Mouse (Mus musculus) liver (tissue): Measurements from ENCODE around the gene Msgn1.

Experiments used
- DNase-seq: peaks from one replicate; pipeline ENCODE4 v3.0.0-alpha.2; 2020; ENCODE audit warnings: mixed read lengths

The Msgn1 gene

GRCm38 (mm10) chr12:11208872-11209271 lies at the start of gene Msgn1:
Msgn1 (minus strand) TSS chr12:11208972.
- no peak for DNase-seq

DNA sequence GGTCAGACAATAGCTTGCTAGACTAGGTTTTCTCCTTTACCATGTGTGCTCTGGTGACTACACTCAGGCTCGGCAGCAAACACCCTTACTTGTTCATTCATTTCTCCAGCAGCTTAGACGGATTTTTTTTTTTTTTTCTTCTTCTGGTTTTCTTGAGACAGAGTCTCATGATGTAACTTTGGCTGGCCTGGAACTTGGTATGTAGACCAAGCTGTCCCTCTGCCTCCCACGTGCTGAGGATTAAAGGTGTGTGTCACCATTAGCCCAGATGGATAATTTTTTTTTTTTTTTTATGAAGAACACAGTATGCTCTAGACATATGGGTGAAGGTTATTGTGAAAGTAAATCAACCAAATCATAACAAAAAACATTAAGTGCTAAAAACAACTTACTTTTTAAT lies 41.5 kb upstream of the Msgn1 start:
- DNase-seq = no peak

GRCm38 (mm10) chr12:11247460-11247859 lies 38.7 kb upstream of the Msgn1 start:
- DNase-seq = no peak

DNA sequence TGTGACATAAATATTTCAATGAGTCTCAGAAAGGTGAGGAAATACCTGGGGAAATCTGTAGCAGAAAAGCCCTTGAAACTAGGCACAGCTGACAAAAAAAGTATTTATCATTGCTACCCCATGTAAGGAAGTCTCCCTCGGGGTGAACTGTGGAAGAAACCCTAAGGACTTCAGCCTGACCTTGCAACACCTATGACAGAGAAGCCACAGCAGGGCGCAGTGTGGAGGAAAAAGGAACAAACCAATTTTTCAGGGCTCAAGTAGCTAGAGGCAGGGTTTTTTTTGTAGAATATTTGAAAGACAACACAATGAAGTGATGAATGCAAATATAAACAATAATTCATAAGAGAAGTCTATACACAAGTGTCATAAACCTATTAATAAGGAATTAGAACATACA lies 27.2 kb upstream of the Msgn1 start:
- no peak for DNase-seq

GRCm38 (mm10) chr12:11230267-11230666 lies 21.5 kb upstream of the Msgn1 start:
- no peak for DNase-seq

- DNase-seq = no peak
Measured at GRCm38 (mm10) chr12:11226529-11227268, 17.9 kb upstream of the Msgn1 start.

- no peak for DNase-seq
Measured at GRCm38 (mm10) chr12:11226123-11226522, 17.4 kb upstream of the Msgn1 start.

DNA sequence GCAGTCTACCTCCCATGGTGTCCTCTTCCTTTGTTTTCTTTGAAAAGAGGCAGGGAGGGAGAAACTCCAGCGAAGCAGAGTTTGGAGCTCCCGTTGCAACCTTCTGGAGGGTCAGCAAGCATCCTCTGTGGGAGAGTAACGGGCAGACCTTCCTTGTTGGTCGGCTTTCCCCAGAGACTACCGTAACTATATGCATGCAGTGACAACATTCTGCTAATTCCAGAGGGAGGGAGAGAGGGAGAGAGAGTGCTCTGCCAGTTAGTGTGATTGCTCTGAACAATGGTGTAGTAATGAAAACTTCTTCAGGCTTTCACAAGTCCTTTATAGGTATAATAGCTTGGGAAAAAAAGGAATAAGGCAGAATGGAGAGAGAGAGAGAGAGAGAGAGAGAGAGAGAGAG lies 15.9 kb upstream of the Msgn1 start:
- no peak for DNase-seq

DNA sequence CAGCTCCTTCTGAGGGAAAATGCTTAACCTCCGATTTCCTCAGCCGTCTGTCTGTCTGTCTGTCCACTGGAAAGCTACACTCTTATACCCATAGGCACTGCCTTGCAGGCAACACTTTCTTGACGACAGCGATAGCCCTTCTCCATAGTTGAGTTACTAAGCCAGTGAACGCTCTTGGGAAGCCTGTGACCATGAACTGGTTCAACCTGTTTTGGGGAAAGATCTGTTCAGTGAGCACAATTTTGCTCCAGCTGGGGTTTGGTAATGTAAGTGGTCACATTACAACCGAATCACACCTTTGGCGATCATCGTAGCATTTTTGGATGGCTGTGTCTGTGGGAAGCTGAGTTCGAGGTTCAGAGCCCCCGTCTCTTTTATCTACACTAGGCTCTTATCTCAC lies 14.3 kb upstream of the Msgn1 start:
- no peak for DNase-seq

DNA sequence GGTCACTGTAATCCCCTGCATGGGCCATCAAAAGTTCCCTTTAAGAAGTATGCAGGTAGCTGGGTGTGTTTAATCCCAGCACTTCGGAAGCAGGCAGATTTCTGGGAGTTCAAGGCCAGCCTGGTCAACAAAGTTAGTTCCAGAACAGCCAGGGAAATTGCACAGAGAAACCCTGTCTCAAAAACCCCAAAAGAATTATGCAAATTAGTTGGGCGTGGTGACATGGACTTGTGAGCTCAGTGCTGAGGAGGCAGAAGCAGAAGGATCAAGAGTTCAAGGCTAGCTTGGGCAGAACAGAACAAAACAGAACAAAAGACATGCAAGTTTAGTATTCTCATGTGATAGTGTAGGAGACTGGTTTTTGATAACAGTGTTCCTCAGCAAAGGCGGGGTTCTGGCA lies 13.8 kb upstream of the Msgn1 start:
- DNase-seq = no peak

DNA sequence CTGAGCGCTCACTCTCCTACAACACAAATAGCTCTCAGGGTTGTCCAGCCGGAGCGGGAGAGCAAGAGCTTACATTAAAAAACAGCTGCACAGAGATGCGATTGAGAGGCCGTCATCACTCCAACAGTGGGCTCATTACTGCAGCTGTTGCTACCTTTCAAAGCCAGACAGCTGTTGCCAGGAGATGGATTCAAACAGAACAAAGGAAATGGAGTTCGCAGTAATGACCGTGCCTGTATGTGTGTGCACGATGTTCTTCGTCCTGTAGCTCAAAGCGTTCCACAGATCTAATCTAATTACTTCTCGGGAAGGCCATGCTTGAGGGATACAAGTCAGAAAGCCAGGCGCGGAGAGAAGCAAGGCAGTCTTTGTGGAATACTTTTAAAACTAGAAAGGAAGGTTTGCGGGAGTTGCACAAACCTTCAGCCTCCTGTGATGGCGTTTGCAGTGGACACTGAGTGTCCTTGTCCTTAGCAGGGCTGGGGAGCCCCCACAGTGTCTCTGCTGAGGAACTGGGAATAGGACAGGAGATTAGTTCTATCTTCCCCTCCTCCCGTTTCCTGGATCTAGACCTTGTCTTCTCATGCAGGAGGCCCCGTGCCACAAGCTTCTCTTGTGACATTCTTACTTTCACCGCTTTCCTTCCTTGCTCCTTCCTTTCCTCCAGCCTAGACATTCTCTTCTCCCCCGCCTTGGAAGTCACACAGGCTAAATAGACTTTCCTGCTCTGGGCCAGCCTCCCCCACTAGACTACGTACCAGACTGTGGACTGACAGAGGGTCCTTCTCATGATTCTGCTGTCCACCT lies 13.0 kb upstream of the Msgn1 start:
- no peak for DNase-seq

GRCm38 (mm10) chr12:11217726-11218250 lies 9.0 kb upstream of the Msgn1 start:
- DNase-seq = no peak

DNA sequence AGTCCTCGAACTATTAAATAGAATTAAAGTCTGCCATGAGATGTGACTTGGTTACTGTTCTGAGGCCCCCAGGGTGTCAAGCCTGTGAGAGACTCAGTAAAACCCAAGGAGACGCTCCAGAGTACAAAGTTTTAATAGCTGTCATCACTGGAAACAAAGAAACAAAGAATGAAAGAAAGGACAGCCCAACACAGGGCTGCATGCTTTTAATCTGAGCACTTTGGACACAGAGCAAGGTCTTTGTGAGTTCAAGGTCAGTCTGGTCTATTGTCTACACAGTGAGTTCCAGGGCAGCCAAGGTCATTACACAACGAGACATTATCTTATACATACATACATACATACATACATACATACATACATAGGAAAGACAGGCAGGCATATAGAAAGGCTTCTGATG lies 7.7 kb upstream of the Msgn1 start:
- no peak for DNase-seq

- DNase-seq = no peak
Measured at GRCm38 (mm10) chr12:11215555-11215954, 6.8 kb upstream of the Msgn1 start.

GRCm38 (mm10) chr12:11214776-11215175 lies 6.0 kb upstream of the Msgn1 start:
- no peak for DNase-seq

DNA sequence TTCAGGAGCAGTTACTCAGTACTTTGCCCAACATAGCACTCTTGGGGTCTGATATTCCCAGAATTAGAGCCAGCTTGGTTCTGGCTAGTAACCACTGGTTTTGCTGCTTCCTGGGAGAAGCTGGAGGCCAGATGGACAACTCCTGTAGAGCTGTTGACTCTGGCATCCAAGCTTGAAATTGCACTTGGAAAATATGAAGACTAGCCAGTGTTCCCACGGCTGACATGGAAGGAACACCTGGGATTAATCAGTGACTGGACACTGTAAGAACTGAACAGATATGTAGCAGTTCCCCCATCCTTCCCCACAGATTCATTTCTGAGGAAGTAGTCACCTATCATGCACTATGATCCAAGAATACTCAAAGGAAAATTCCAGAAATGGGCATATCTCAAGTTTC lies 4.1 kb upstream of the Msgn1 start:
- DNase-seq = no peak

DNA sequence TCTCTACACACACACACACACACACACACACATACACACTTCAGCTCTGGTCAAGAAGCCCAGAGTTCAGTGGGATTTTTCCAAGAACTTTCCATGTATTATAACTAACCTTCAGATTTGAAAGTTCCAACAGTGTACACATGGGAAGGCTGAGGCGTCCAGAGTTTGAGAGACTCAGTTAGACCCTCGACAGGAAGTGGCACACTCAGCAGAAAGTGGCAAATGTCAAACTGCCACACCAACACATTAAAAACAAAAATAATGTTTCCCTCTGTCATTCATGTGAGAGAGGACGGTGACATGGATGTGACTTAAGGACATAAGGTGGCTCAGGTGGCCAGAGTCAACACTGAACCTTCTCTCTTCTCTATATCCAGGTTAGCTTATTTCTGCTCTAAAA lies 1.6 kb upstream of the Msgn1 start:
- DNase-seq = no peak

- no peak for DNase-seq
Measured at GRCm38 (mm10) chr12:11209636-11210035, 864 bp upstream of the Msgn1 start.

DNA sequence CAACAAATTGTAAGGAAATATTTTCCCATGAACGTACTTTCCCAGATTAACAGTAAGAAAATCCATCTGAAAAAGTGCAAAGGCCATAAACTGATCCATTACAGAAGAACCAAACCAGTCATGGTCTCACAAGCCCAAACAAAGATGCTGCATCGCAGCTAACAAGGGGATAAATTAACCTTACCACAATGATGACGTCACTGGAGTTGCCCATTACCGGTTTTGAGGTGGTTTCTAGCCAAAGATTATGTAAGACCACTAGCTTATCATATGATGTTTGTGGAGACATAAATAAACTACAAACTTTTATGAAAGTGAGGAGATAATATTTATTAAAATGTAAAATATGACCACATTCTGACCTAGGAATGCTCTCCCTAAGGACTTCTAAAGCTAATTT lies 2.5 kb downstream of the Msgn1 start:
- no peak for DNase-seq

- DNase-seq = no peak
Measured at GRCm38 (mm10) chr12:11203694-11204665, 4.8 kb downstream of the Msgn1 start.

GRCm38 (mm10) chr12:11202476-11202875 lies 6.3 kb downstream of the Msgn1 start:
- no peak for DNase-seq

- no peak for DNase-seq
Measured at GRCm38 (mm10) chr12:11200711-11201110, 8.1 kb downstream of the Msgn1 start.

DNA sequence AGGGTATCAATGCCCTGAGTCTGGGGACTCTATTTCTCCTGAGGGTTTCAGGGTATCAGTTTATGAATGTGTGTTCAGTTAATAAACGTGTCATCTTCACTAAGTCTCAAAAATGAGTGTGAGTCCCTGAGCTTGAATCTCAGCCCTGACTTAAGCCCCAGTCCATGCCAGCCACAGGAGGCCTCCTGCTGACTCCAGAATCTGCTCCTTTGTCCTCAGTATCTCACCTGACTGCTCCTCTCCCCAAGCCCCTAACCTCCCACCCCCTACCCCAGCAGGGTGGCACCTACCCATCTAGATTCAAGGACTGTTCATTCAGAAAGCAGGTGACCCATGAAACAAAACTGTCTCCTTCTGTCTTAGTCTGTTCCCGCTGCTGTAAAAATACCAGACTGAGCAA lies 10.2 kb downstream of the Msgn1 start:
- no peak for DNase-seq
